Mouse (Mus musculus): ENCODE measurements at regions not wholly inside any gene's neighbourhood (a gene's known extent, or its start where the extent isn't known, plus 50 kb on each side); places are given as distances from the start of the nearest gene placed in this dataset.

DNA sequence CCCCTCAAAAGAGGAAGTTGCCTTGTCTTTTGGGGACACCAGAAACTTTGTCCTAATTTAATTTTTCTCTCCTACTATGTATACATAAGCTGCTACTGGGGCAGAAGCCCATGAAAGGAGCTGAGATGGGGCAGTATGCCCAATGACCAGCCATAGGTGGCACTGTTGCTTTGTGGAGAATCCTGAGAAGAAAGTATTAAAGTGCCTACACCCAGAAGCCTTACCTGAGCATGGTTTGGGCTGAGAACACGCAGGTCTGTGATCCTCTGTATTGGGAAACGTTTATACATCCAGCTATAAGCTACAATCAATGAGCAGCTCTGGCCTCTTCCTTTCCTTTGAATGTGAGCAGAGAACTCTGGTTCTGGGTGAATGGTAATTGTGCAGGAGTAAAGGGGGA is 1088.5 kb downstream of the Jrkl start:
- peak; percentile 9 to 15 for DNase-seq

DNA sequence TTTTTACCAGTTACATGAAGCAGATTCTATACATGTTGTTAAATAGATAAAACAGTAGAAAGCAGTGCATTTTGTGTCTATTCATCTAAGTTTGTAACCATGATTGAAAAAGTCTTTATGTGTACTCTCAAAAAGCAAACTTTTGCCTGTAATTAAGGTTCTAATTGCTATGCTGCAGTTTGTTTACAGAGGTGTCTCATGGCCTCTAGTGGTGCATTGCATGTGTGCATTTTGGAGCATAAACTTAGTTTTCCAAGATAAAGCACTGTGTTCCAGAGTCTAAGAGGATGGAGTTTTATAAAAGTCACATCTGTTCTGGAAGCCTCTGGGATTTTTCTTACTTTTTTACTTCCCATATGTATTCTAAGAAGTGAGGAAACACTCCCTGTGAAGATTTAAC is 1132.3 kb downstream of the Jrkl start:
- no peak for DNase-seq

Measured in kidney, postnatal 4 days (tissue).